Mouse (Mus musculus) CH12F3 (cell line): Measurements from ENCODE around the gene Rnf216.

Experiments
- in situ Hi-C: fragments of 300-500 bp; cut with MboI; formaldehyde crosslinking; loops from 2 replicates; pipeline ENCODE4 v1.14.3; 2020; ENCODE audit warnings: low sequenced_read_pairs

Rnf216 gene

GRCm38 (mm10) chr5:143103231-143103630 lies 9.6 kb downstream of the Rnf216 start:
- in situ Hi-C loops, result no loop called here

- in situ Hi-C loops, result no loop called here
Measured at GRCm38 (mm10) chr5:143101626-143102025, 11.2 kb downstream of the Rnf216 start.

GRCm38 (mm10) chr5:143095256-143095655 lies 17.5 kb downstream of the Rnf216 start:
- in situ Hi-C loops, result no loop called here

GRCm38 (mm10) chr5:143092891-143093290 lies 19.9 kb downstream of the Rnf216 start:
- in situ Hi-C loops, result no loop called here

- in situ Hi-C loops, result no loop called here
Measured at GRCm38 (mm10) chr5:143084898-143085297, 27.9 kb downstream of the Rnf216 start.

- in situ Hi-C loops, result loop anchor here (10.0 kb wide), 1 partner anchor 145 kb away; no protein-coding TSS in a partner anchor
Measured at GRCm38 (mm10) chr5:143079806-143080205, 33.0 kb downstream of the Rnf216 start.

- in situ Hi-C loops, result loop anchor here (10.0 kb wide), 1 partner anchor 142 kb away; no protein-coding TSS in a partner anchor
Measured at GRCm38 (mm10) chr5:143076603-143077143, 36.1 kb downstream of the Rnf216 start.

- in situ Hi-C loops, result loop anchor here (10.0 kb wide), 1 partner anchor 141 kb away; no protein-coding TSS in a partner anchor
Measured at GRCm38 (mm10) chr5:143075987-143076386, 36.8 kb downstream of the Rnf216 start.

- in situ Hi-C loops, result loop anchor here (10.0 kb wide), 1 partner anchor 184 kb away; no protein-coding TSS in a partner anchor
Measured at GRCm38 (mm10) chr5:143069048-143069447, 43.7 kb downstream of the Rnf216 start.

- in situ Hi-C loops, result loop anchor here (10.0 kb wide), 1 partner anchor 184 kb away; no protein-coding TSS in a partner anchor
Measured at GRCm38 (mm10) chr5:143068382-143068781, 44.4 kb downstream of the Rnf216 start.

- in situ Hi-C loops, result loop anchor here (10.0 kb wide), 1 partner anchor 182 kb away; no protein-coding TSS in a partner anchor
Measured at GRCm38 (mm10) chr5:143066551-143066958, 46.2 kb downstream of the Rnf216 start.

- in situ Hi-C loops, result loop anchor here (10.0 kb wide), 1 partner anchor 181 kb away; no protein-coding TSS in a partner anchor
Measured at GRCm38 (mm10) chr5:143066096-143066495, 46.7 kb downstream of the Rnf216 start.

- in situ Hi-C loops, result loop anchor here (10.0 kb wide), 1 partner anchor 180 kb away; no protein-coding TSS in a partner anchor
Measured at GRCm38 (mm10) chr5:143065230-143065629, 47.6 kb downstream of the Rnf216 start.

- in situ Hi-C loops, result loop anchor here (10.0 kb wide), 1 partner anchor 177 kb away; no protein-coding TSS in a partner anchor
Measured at GRCm38 (mm10) chr5:143062251-143062650, 50.5 kb downstream of the Rnf216 start.

GRCm38 (mm10) chr5:143061511-143061910 lies 51.3 kb downstream of the Rnf216 start:
- in situ Hi-C loops, result loop anchor here (10.0 kb wide), 1 partner anchor 177 kb away; no protein-coding TSS in a partner anchor

- in situ Hi-C loops, result loop anchor here (10.0 kb wide), 1 partner anchor 176 kb away; no protein-coding TSS in a partner anchor
Measured at GRCm38 (mm10) chr5:143060774-143061385, 51.9 kb downstream of the Rnf216 start.

- in situ Hi-C loops, result loop anchor here (10.0 kb wide), 1 partner anchor 175 kb away; no protein-coding TSS in a partner anchor
Measured at GRCm38 (mm10) chr5:143059958-143060357, 52.8 kb downstream of the Rnf216 start.

GRCm38 (mm10) chr5:143059182-143059581 lies 53.6 kb downstream of the Rnf216 start:
- in situ Hi-C loops, result no loop called here

GRCm38 (mm10) chr5:143058675-143059074 lies 54.1 kb downstream of the Rnf216 start:
- in situ Hi-C loops, result no loop called here

- in situ Hi-C loops, result no loop called here
Measured at GRCm38 (mm10) chr5:143058208-143058607, 54.6 kb downstream of the Rnf216 start.

- in situ Hi-C loops, result no loop called here
Measured at GRCm38 (mm10) chr5:143057753-143058152, 55.0 kb downstream of the Rnf216 start.
